Mouse (Mus musculus): ENCODE data around the gene Ccdc50.
A peak's percentile ranks its signal among the peaks of the same experiment; 100 is the strongest.

Gene Ccdc50

GRCm38 (mm10) chr16:27388761-27389451 is at the start of gene Ccdc50:
Ccdc50 (plus strand) TSS chr16:27388869.
- DNase-seq (ENCODE audit: low spot score) = peak; percentile 82

GRCm38 (mm10) chr16:27347521-27347920 is 41.1 kb upstream of the Ccdc50 start:
- no peak for DNase-seq (ENCODE audit: low spot score)

- no peak for DNase-seq (ENCODE audit: low spot score)
These were observed 40.3 kb upstream of the Ccdc50 start for GRCm38 (mm10) chr16:27348359-27348758.

GRCm38 (mm10) chr16:27349235-27349634 is 39.4 kb upstream of the Ccdc50 start:
- DNase-seq (ENCODE audit: low spot score) = no peak

- DNase-seq (ENCODE audit: low spot score) = no peak
These were observed 38.7 kb upstream of the Ccdc50 start for GRCm38 (mm10) chr16:27349878-27350532.

- DNase-seq (ENCODE audit: low spot score) = no peak
These were observed 34.2 kb upstream of the Ccdc50 start for GRCm38 (mm10) chr16:27354464-27354863.

GRCm38 (mm10) chr16:27360059-27360458 is 28.6 kb upstream of the Ccdc50 start:
- DNase-seq (ENCODE audit: low spot score) = no peak

GRCm38 (mm10) chr16:27370191-27370590 is 18.5 kb upstream of the Ccdc50 start, which contains the start of gene Uts2b:
Uts2b (minus strand) TSS chr16:27370239.
- DNase-seq (ENCODE audit: low spot score) = no peak

- DNase-seq (ENCODE audit: low spot score) = no peak
These were observed 18.0 kb upstream of the Ccdc50 start for GRCm38 (mm10) chr16:27370700-27371099.

- DNase-seq (ENCODE audit: low spot score) = no peak
These were observed 14.5 kb upstream of the Ccdc50 start for GRCm38 (mm10) chr16:27374139-27374538.

GRCm38 (mm10) chr16:27375318-27375717 is 13.4 kb upstream of the Ccdc50 start:
- DNase-seq (ENCODE audit: low spot score) = no peak

GRCm38 (mm10) chr16:27376556-27376955 is 12.1 kb upstream of the Ccdc50 start:
- DNase-seq (ENCODE audit: low spot score) = no peak

GRCm38 (mm10) chr16:27382217-27382616 is 6.5 kb upstream of the Ccdc50 start:
- DNase-seq (ENCODE audit: low spot score) = no peak

- DNase-seq (ENCODE audit: low spot score) = no peak
These were observed 3.6 kb upstream of the Ccdc50 start for GRCm38 (mm10) chr16:27384893-27385603.

GRCm38 (mm10) chr16:27385649-27386048 is 3.0 kb upstream of the Ccdc50 start:
- no peak for DNase-seq (ENCODE audit: low spot score)

- no peak for DNase-seq (ENCODE audit: low spot score)
These were observed 1.7 kb upstream of the Ccdc50 start for GRCm38 (mm10) chr16:27386850-27387407.

GRCm38 (mm10) chr16:27387634-27388611 is 746 bp upstream of the Ccdc50 start:
- peak; percentile 79 for DNase-seq (ENCODE audit: low spot score)

- no peak for DNase-seq (ENCODE audit: low spot score)
These were observed 1.0 kb downstream of the Ccdc50 start for GRCm38 (mm10) chr16:27389534-27390282.

GRCm38 (mm10) chr16:27390306-27390705 is 1.6 kb downstream of the Ccdc50 start:
- DNase-seq (ENCODE audit: low spot score) = no peak

- no peak for DNase-seq (ENCODE audit: low spot score)
These were observed 3.2 kb downstream of the Ccdc50 start for GRCm38 (mm10) chr16:27391845-27392244.
